Mouse (Mus musculus): ENCODE measurements around the gene Arid5b. TPM values are rescaled to one million over a fixed set of nuclear protein-coding genes. Genes with fewer than 3 reads are reported as not detected.

Arid5b gene
- polyA plus RNA-seq, 1 experiment from 2014 or later, result 42.1 TPM

GRCm38 (mm10) chr10:68191146-68191545 is 87.4 kb downstream of the Arid5b start:
- WGBS, result 56% methylated on average over 7 of the region's 8 CpGs
- peaks cover 12% of the 10 kb centered on the region; the same call in 1 of the 2 replicates for H3K4me1 ChIP-seq (ENCODE audit: control insufficient read depth, insufficient read depth, low read length)
- ATAC-seq (ENCODE audit: insufficient number of reproducible peaks, low FRiP score, low TSS enrichment, low read depth), result no peak
- no peak overlapping the region for H3K4me3 ChIP-seq (ENCODE audit: low read depth, low read length)
- no peaks in the 10 kb centered on the region for H3K9me3 ChIP-seq (ENCODE audit: control insufficient read depth, low read length)
- no peak overlapping the region for H3K4me2 ChIP-seq (ENCODE audit: low read depth, severe bottlenecking)
- H3K36me3 ChIP-seq (ENCODE audit: control insufficient read depth, insufficient read depth, low read length), result peaks cover 3% of the 10 kb centered on the region; the same call in 1 of the 2 replicates
- no peak overlapping the region for H3K9ac ChIP-seq (ENCODE audit: low read length)
- H3K27me3 ChIP-seq (ENCODE audit: control insufficient read depth, insufficient read depth, low read length), result no peaks in the 10 kb centered on the region
- no peak for DNase-seq (ENCODE audit: low spot score)
- no peak overlapping the region for H3K27ac ChIP-seq (replicated peaks; ENCODE audit: low read depth, low read length)

GRCm38 (mm10) chr10:68189847-68190246 is 88.7 kb downstream of the Arid5b start:
- Histone ChIP-seq H3K27ac (replicated peaks; ENCODE audit: low read depth, low read length) (no peak overlapping the region), H3K4me1 (ENCODE audit: control insufficient read depth, insufficient read depth, low read length) (peaks cover 12% of the 10 kb centered on the region; the same call in 1 of the 2 replicates), H3K9ac (ENCODE audit: low read length) (no peak overlapping the region), H3K4me2 (ENCODE audit: low read depth, severe bottlenecking) (no peak overlapping the region), H3K9me3 (ENCODE audit: control insufficient read depth, low read length) (no peaks in the 10 kb centered on the region), H3K27me3 (ENCODE audit: control insufficient read depth, insufficient read depth, low read length) (no peaks in the 10 kb centered on the region), H3K4me3 (ENCODE audit: low read depth, low read length) (no peak overlapping the region), H3K36me3 (ENCODE audit: control insufficient read depth, insufficient read depth, low read length) (peaks cover 3% of the 10 kb centered on the region; the same call in 1 of the 2 replicates)
- ATAC-seq (ENCODE audit: insufficient number of reproducible peaks, low FRiP score, low TSS enrichment, low read depth), result no peak
- DNase-seq (ENCODE audit: low spot score), result no peak
- WGBS, result 65% methylated on average over 3 of the region's 3 CpGs

GRCm38 (mm10) chr10:68183096-68183495 is 95.4 kb downstream of the Arid5b start:
- Histone ChIP-seq H3K4me1 (ENCODE audit: control insufficient read depth, insufficient read depth, low read length) (peaks cover 15% of the 10 kb centered on the region; the same call in 1 of the 2 replicates), H3K4me2 (ENCODE audit: low read depth, severe bottlenecking) (no peak overlapping the region), H3K4me3 (ENCODE audit: low read depth, low read length) (no peak overlapping the region), H3K9me3 (ENCODE audit: control insufficient read depth, low read length) (no peaks in the 10 kb centered on the region), H3K36me3 (ENCODE audit: control insufficient read depth, insufficient read depth, low read length) (peaks cover 3% of the 10 kb centered on the region; the same call in 1 of the 2 replicates), H3K27ac (replicated peaks; ENCODE audit: low read depth, low read length) (no peak overlapping the region), H3K27me3 (ENCODE audit: control insufficient read depth, insufficient read depth, low read length) (no peaks in the 10 kb centered on the region), H3K9ac (ENCODE audit: low read length) (no peak overlapping the region)
- ATAC-seq (ENCODE audit: insufficient number of reproducible peaks, low FRiP score, low TSS enrichment, low read depth) (no peak), DNase-seq (ENCODE audit: low spot score) (no peak)
- WGBS, result 92% methylated on average over 7 of the region's 7 CpGs

- Histone ChIP-seq H3K4me2 (ENCODE audit: low read depth, severe bottlenecking) (no peak overlapping the region), H3K4me1 (ENCODE audit: control insufficient read depth, insufficient read depth, low read length) (peaks cover 21% of the 10 kb centered on the region), H3K9me3 (ENCODE audit: control insufficient read depth, low read length) (no peaks in the 10 kb centered on the region), H3K27me3 (ENCODE audit: control insufficient read depth, insufficient read depth, low read length) (no peaks in the 10 kb centered on the region), H3K9ac (ENCODE audit: low read length) (no peak overlapping the region), H3K4me3 (ENCODE audit: low read depth, low read length) (no peak overlapping the region), H3K27ac (replicated peaks; ENCODE audit: low read depth, low read length) (no peak overlapping the region), H3K36me3 (ENCODE audit: control insufficient read depth, insufficient read depth, low read length) (peaks cover 3% of the 10 kb centered on the region; the same call in 1 of the 2 replicates)
- no peak for DNase-seq (ENCODE audit: low spot score)
- no peak for ATAC-seq (ENCODE audit: insufficient number of reproducible peaks, low FRiP score, low TSS enrichment, low read depth)
- WGBS, result 72% methylated on average over 6 of the region's 6 CpGs
Observed at GRCm38 (mm10) chr10:68182266-68182665, 96.3 kb downstream of the Arid5b start.

- Histone ChIP-seq H3K36me3 (ENCODE audit: control insufficient read depth, insufficient read depth, low read length) (no peaks in the 10 kb centered on the region), H3K4me3 (ENCODE audit: low read depth, low read length) (no peak overlapping the region), H3K4me1 (ENCODE audit: control insufficient read depth, insufficient read depth, low read length) (peaks cover 24% of the 10 kb centered on the region), H3K9me3 (ENCODE audit: control insufficient read depth, low read length) (no peaks in the 10 kb centered on the region), H3K9ac (ENCODE audit: low read length) (no peak overlapping the region), H3K27me3 (ENCODE audit: control insufficient read depth, insufficient read depth, low read length) (no peaks in the 10 kb centered on the region), H3K27ac (replicated peaks; ENCODE audit: low read depth, low read length) (no peak overlapping the region), H3K4me2 (ENCODE audit: low read depth, severe bottlenecking) (no peak overlapping the region)
- ATAC-seq (ENCODE audit: insufficient number of reproducible peaks, low FRiP score, low TSS enrichment, low read depth) (no peak), DNase-seq (ENCODE audit: low spot score) (no peak)
- WGBS, result 93% methylated on average over 10 of the region's 10 CpGs
Observed at GRCm38 (mm10) chr10:68181156-68181555, 97.4 kb downstream of the Arid5b start.

- 93% methylated on average over 7 of the region's 7 CpGs for WGBS
- Histone ChIP-seq H3K4me3 (ENCODE audit: low read depth, low read length) (no peak overlapping the region), H3K36me3 (ENCODE audit: control insufficient read depth, insufficient read depth, low read length) (0 out of 2 replicates have a peak, but pooled peaks cover 1% of the 10 kb centered on the region), H3K9ac (ENCODE audit: low read length) (no peak overlapping the region), H3K27ac (replicated peaks; ENCODE audit: low read depth, low read length) (no peak overlapping the region), H3K27me3 (ENCODE audit: control insufficient read depth, insufficient read depth, low read length) (no peaks in the 10 kb centered on the region), H3K4me2 (ENCODE audit: low read depth, severe bottlenecking) (no peak overlapping the region), H3K4me1 (ENCODE audit: control insufficient read depth, insufficient read depth, low read length) (peaks cover 24% of the 10 kb centered on the region), H3K9me3 (ENCODE audit: control insufficient read depth, low read length) (no peaks in the 10 kb centered on the region)
- ATAC-seq (ENCODE audit: insufficient number of reproducible peaks, low FRiP score, low TSS enrichment, low read depth), result no peak
- DNase-seq (ENCODE audit: low spot score), result no peak
Observed at GRCm38 (mm10) chr10:68180721-68181120, 97.8 kb downstream of the Arid5b start.

- Histone ChIP-seq H3K4me3 (ENCODE audit: low read depth, low read length) (no peak overlapping the region), H3K27me3 (ENCODE audit: control insufficient read depth, insufficient read depth, low read length) (no peaks in the 10 kb centered on the region), H3K4me2 (ENCODE audit: low read depth, severe bottlenecking) (no peak overlapping the region), H3K36me3 (ENCODE audit: control insufficient read depth, insufficient read depth, low read length) (0 out of 2 replicates have a peak, but pooled peaks cover 2% of the 10 kb centered on the region), H3K4me1 (ENCODE audit: control insufficient read depth, insufficient read depth, low read length) (peaks cover 24% of the 10 kb centered on the region), H3K9ac (ENCODE audit: low read length) (no peak overlapping the region), H3K27ac (replicated peaks; ENCODE audit: low read depth, low read length) (no peak overlapping the region), H3K9me3 (ENCODE audit: control insufficient read depth, low read length) (no peaks in the 10 kb centered on the region)
- ATAC-seq (ENCODE audit: insufficient number of reproducible peaks, low FRiP score, low TSS enrichment, low read depth), result no peak
- no peak for DNase-seq (ENCODE audit: low spot score)
- WGBS, result 72% methylated on average over 4 of the region's 4 CpGs
Observed at GRCm38 (mm10) chr10:68180151-68180550, 98.4 kb downstream of the Arid5b start.

- no peaks in the 10 kb centered on the region for H3K9me3 ChIP-seq (ENCODE audit: control insufficient read depth, low read length)
- H3K4me3 ChIP-seq (ENCODE audit: low read depth, low read length), result no peak overlapping the region
- no peak overlapping the region for H3K27ac ChIP-seq (replicated peaks; ENCODE audit: low read depth, low read length)
- no peak overlapping the region for H3K4me2 ChIP-seq (ENCODE audit: low read depth, severe bottlenecking)
- ATAC-seq (ENCODE audit: insufficient number of reproducible peaks, low FRiP score, low TSS enrichment, low read depth) (no peak), DNase-seq (ENCODE audit: low spot score) (no peak)
- H3K27me3 ChIP-seq (ENCODE audit: control insufficient read depth, insufficient read depth, low read length), result no peaks in the 10 kb centered on the region
- H3K4me1 ChIP-seq (ENCODE audit: control insufficient read depth, insufficient read depth, low read length), result peaks cover 24% of the 10 kb centered on the region
- 0 out of 2 replicates have a peak, but pooled peaks cover 2% of the 10 kb centered on the region for H3K36me3 ChIP-seq (ENCODE audit: control insufficient read depth, insufficient read depth, low read length)
- H3K9ac ChIP-seq (ENCODE audit: low read length), result no peak overlapping the region
- WGBS, result 62% methylated on average over 5 of the region's 5 CpGs
Observed at GRCm38 (mm10) chr10:68179741-68180140, 98.8 kb downstream of the Arid5b start.

GRCm38 (mm10) chr10:68179339-68179738 is 99.2 kb downstream of the Arid5b start:
- H3K36me3 ChIP-seq (ENCODE audit: control insufficient read depth, insufficient read depth, low read length), result 0 out of 2 replicates have a peak, but pooled peaks cover 2% of the 10 kb centered on the region
- H3K9me3 ChIP-seq (ENCODE audit: control insufficient read depth, low read length), result no peaks in the 10 kb centered on the region
- H3K4me3 ChIP-seq (ENCODE audit: low read depth, low read length), result no peak overlapping the region
- no peak overlapping the region for H3K4me2 ChIP-seq (ENCODE audit: low read depth, severe bottlenecking)
- WGBS, result 75% methylated on average over 4 of the region's 4 CpGs
- peaks cover 24% of the 10 kb centered on the region for H3K4me1 ChIP-seq (ENCODE audit: control insufficient read depth, insufficient read depth, low read length)
- H3K27ac ChIP-seq (replicated peaks; ENCODE audit: low read depth, low read length), result no peak overlapping the region
- DNase-seq (ENCODE audit: low spot score) (no peak), ATAC-seq (ENCODE audit: insufficient number of reproducible peaks, low FRiP score, low TSS enrichment, low read depth) (no peak)
- no peak overlapping the region for H3K9ac ChIP-seq (ENCODE audit: low read length)
- no peaks in the 10 kb centered on the region for H3K27me3 ChIP-seq (ENCODE audit: control insufficient read depth, insufficient read depth, low read length)
